Mouse (Mus musculus) v-Abl transformed pro-B cells (cell line): ENCODE data around the gene Gm4907.
"Not testable (repeated sequence)": the region's sequence is repeated elsewhere in the genome, so short reads cannot be mapped to it uniquely, and the experiment has no call there.

Source experiments
- in situ Hi-C, 2 experiments: fragments of 400-800 bp; cut with MboI; formaldehyde crosslinking; loops; one replicate each; pipeline ENCODE4 v1.15.1; 2025; ENCODE audit not compliant: unreplicated experiment in 2 of 2

The Gm4907 gene

DNA sequence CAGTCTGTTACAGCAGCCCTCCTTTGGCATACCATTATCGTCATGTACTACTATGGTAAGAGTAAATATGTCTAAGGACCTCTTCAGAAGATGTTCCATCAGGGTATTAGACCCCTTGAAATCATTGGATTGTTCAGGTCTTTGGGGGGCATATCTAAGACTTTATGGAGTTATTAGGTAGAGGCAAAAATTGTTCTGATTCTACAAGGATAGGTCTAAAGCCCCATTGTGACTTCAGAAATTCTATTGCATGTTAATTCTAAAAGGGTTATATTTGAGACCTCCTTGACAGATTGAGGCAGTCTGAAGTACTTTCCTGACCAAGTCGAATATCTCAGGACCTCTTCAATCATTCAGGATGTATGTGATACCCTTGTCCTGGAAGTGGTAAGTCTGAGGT lies at the start of gene Gm4907:
Gene Gm4907 (plus strand): TSS at position 301 of the 400 bp plus-strand sequence.
- in situ Hi-C loops: not testable (repeated sequence)

DNA sequence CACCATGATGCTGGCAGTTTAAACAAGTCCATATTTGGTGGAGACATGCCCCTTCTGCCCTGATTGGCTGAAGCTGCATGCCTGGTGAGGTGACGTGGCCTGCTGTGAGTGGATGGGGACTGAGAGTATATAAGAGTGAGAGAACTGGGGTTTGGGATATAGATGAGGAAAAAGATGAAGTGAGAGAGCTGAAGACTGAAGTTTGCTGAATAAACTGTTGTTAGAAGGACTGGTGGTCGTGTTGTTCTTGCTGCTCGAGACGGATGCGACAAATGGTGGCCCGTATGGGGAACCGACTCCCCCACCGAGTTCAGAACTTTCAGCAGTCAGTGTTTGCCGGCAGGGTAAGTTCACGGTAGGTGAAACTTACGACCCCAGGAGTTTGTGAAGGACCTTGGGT lies 48.6 kb upstream of the Gm4907 start:
- in situ Hi-C loops: not testable (repeated sequence)

DNA sequence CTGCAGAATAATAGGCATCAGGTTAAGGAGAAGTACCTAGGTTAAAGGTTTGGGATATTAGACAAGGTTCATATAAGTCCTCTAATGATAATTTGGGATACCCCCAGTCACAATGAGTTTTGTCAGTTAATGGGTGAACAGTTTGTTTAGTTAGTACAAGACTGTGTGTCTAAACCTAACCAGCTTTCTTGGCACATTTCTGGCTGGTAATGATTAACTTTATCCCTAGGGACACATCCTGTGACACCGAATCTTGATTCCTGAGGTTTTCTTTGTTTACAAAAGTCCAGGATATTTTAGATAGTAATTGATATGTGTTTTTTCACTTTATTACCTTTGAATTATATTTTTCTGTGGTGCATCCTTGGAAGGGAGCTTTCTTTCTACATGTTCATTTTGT lies 41.4 kb upstream of the Gm4907 start:
- in situ Hi-C loops: no loop called here

DNA sequence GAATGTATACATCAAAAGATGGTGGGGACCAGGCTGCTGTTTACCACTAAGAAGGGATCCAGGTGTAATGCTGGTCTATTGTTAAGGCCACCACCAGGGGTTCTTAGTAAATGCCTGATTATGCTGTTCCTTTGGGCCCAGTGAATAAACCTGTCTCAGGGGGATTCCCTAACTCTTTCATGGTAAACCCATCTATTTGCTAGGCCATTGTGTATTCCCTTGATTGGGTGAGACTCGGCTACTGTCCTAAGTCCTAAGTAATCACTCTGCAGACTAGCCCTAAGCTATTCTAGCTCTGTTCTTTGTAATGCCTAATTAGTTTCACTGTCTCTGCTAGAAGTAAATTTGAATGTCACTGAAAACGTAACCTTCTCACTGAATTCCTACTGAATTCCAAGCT lies 71.8 kb downstream of the Gm4907 start:
- in situ Hi-C loops: no loop called here
